Mouse (Mus musculus) layer of hippocampus, adult 9-10 months (tissue): ENCODE measurements around the gene Prelid3b.

ENCODE experiments used
- DNase-seq: peaks from one replicate; pipeline ENCODE4 v3.0.0; 2022; ENCODE audit warnings: low spot score

Gene Prelid3b

DNA sequence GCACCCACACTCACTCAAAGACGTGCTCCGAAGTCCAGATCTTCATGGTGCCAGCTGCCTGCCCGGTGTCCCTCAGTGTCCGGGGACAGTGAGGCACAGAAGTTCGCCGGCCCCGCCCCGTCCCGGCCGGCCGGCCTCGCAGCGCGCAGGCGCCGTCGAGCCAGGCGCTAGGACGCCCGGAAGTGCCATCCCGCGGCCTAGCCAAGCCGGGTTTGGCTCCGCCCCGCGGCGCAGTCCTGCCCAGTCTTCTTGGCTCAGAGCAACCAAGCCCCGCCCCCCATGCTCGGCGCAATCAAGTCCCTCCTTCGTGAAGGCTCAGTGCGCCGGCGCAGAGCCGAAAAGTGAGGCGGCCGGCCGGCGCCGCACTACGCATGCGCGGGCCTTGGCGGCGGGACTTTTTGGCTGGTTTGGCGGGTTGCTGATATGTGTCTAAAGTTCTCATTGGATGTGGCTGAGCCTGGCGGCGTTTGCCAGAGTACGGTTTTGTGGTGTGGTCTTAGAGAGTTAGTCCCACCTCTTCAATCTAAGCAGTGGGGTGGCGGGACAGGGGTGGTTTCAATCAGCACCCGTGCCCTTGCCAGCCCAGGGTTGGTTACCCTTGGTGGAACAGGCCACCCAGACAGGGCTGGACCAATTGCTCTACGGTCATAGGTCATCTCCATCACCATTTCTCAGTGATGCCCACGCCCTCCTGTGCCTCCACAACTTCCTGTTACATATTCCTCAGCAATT is at the start of gene Prelid3b:
Prelid3b (minus strand) TSS at position 264 of the 732 bp plus-strand sequence.
- DNase-seq, result peak; percentile 96

DNA sequence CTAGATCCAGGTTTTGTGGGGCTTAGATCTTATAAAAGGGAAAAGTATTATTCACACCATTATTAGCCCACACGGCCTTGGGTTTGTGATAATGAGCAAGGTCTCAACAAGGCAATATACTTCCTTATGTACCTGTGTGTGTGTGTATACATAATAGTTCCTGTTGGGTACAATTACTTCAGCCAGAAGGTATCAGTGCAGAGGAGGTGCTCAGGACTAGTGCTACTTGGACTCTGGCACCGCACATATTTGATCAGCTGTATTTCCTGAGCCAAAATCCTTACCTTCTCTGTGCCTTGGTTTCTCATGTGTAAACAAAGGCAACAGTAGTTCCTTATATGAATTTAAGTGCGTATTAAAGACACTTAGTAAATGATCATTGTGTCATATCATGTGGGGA is 49.3 kb upstream of the Prelid3b start:
- DNase-seq, result no peak

DNA sequence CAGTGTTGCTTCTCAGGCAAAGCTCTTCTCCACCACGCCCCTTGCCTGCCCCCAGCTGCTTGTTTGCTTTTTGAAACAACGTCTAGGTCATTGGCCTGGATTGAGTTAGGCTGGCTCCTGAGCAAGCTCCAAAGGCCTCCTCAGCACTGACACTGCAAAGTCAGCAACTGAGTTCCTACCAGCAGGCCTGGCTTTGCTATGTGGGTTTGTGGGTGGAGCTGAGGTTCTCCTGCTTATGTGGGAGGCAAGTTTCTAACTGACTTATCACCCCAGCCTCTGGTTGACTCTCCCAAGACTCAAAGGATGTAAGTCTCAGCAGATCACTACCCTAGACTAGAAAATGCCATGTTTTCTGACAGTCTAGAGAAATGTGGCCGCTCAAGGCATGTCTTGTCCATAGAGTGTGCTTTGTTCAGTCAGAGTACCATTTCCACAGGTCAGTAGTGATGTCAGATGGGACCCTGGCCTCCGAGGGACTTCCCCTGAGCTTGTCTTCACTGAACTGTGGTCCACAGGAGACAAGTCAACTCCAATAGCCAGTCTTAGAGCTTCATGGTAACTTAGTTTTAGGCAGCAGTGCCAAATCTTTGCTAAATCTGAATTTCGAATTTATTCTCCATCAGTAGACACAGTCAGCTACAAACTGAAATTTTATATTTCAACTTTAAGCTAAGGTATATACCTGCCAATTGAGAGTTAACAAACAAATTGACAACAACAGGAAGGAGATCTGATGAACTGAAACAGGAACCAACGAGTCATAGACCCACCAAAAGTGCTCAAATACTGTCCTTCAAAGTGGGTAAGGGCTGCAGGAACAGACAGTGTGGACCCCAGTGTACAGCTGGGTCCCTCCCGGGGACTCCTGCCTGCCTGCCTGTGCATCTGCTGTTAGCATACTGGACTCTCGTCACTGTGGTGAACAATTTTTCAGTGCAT is 44.5 kb upstream of the Prelid3b start:
- no peak for DNase-seq

DNA sequence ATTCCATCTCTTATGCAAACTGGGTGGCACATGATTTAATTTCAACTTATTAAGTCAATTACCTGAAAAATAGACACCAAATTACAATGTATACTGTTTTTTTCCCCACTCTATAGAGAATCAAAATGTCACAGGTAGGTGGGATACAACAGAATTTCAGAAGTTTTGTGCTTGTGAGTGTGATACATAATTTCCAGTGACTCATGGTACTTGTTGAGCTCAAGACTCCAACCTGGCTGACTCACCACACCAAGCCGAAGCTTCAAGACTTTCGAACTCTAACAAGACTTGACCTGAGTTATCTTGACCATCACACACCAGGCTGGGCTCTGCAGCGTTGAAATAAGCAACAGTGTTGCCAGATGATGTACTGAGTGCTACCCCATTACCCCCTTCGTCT is 42.0 kb upstream of the Prelid3b start:
- DNase-seq, result no peak

DNA sequence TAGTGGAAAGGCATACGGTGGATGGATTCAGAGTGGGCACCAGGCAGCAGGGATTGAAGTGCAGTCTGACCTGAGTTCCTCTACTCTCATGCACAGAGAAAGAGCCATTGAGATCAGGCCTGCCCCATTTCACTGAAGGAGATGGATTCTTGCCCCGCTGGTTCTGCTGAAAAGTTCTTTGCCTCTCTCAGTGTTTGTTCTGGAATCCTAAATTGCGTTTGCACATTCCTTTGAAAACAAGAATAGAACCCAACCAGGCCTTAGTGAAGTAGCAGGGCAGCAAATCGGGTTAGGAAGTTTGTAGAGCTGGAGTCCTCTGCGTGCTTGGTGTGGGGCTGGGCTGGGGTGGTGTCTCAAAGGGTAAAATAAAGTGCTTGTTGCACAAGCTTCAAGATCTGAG is 40.9 kb upstream of the Prelid3b start:
- no peak for DNase-seq

DNA sequence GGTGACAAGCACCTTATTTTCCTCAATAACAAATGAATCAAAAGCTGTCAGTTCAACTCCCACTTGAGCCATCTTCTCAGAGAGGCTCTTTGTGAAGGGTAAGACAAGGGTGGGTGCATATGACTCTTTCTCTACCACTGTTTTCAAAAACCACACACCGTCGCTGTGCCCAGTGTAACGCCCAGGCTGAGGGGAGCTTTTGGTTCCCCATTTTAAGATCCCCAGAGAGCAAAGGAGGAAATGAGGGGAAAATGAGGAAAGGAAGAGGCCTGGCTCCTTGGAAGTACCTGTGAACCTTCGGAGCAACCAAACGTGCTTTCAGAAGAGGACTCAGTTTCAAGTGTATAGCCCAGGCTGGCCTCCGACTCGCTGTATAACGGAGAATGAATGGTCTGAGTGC is 36.9 kb upstream of the Prelid3b start:
- DNase-seq, result no peak

DNA sequence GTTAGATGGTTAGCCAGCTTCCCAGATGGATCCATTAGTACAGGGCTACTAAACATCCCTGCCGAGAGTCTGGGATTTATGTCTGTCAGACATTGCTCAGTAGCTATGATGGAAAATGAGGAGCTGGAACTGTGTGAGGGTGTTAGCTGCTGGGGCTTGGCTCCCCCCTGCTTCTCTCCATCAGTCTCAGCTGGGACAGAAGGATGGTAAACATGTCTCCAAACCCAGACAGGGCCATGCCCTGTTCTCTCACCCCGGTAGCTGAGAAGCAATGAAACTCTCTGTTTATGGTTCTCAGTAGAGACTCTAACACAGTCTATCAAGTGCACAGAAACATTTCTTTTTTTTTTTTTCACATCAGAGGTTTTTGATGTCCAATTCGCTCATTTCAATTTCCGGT is 35.1 kb upstream of the Prelid3b start:
- no peak for DNase-seq

DNA sequence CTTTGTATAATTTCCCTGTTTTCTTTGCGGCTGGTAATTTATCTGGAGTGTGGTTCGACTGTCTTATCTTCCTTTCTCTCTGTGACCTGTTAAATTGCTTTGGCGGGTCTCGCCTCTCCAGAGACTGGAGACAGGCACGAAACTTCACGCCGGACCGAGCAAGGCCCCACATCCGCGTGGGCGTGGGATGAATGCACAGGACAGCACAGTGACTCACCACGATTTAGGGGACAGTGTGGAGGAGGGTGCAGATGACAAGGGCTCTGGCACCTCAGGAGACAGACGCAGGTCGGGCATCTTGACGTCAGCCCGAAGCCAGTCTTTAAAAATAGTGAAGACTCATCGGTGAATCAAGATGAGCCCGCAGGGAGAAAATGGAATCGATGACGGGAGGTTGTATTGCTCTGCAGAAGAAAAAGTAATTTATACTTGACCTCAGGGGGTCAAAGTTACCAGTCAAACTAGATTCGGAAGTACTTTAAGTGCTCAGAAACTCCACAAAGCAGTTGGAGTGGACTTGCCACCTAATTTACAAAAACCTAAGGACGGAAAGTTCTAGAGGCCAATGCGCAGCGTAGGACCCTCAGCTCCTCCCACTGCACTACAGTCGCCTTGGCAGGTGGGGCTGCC is 30.1 kb upstream of the Prelid3b start:
- no peak for DNase-seq

DNA sequence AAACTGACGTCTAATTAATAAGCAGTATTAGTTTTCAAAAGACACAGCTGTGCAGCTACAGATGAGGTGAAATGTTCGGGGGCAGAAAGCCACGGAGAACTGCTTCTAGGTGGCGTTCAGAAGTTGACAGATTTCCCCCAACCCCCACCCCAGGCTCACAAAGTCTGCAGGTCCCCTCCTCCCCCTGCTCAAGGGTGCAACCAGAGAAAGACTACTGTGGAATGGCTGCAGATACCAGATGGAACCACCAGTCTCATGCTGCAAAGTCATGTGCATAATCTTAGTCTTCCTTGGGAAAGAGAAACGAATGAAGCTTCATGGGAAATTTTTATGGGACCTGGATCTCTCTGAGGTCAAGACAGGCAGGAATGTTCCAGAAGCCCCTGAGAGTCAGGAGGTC is 29.4 kb upstream of the Prelid3b start:
- no peak for DNase-seq

DNA sequence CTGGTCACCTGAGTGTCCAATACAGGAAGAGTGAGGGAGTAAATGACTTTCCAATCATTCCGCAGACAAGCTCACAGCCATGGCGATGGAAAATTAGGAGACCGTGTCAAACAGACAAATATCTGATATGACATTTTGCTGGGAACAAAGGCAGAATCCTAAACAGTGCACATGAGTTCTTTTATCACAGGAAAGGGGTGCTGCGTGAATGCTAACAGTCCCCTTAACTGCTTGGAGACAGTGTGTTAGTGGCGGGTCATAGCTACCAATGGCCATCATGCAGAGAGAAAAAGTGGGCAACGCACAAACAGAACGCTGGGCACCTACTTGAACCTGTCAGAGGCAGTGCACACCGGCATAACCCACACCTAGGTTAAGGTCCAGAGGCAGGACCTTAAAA is 28.6 kb upstream of the Prelid3b start:
- DNase-seq, result no peak

DNA sequence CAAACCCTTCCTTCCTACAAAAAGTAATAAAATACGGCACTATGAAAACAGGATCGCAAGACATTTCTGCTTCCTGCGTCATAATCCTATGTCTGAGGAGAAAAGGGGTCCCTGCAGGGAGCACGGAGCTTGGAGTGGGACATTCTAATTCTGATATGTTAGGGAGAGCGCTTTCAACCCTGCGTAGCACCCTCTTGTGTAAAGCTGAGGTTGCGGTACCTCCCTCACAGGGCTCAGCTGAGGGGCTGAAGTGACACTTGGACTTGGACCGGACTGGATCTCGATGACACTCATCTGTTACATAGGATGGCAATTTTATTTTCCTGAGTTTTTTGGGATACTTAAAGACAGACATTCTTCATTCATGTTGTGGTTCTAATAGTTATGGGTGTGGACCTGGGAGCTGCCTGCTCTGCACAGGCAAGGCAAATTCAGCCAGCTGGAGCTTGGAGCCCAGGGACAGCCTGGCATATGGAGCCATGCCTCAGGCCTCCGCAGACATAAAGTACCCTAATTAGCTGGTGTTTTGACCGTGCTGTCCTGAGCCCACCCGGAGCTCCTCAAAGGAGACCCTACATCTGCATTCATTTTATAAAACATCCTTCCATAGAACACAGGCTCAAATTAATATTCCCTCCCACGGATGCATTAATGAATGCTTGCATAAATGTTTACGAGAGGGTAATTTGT is 28.1 kb upstream of the Prelid3b start:
- DNase-seq, result no peak

DNA sequence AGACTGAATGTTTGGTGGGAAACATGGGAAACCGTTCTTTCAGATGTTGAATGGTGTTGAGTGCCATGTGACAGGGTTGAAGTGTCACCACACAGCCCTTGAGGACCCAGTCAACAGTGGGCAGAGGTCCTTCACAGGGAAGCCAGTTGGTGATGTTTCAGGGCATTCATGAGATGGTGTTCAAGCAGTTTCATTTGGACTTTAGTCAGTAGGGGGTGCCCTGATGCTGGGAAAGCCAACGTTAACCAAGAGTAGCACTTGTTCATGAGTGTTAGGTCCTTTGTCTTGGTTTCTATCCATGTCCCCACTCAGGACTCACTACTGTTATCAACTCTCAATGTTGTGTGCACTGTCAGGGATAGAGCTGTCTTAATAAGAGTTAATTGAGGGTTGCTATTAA is 20.0 kb upstream of the Prelid3b start:
- DNase-seq, result peak; percentile 39

DNA sequence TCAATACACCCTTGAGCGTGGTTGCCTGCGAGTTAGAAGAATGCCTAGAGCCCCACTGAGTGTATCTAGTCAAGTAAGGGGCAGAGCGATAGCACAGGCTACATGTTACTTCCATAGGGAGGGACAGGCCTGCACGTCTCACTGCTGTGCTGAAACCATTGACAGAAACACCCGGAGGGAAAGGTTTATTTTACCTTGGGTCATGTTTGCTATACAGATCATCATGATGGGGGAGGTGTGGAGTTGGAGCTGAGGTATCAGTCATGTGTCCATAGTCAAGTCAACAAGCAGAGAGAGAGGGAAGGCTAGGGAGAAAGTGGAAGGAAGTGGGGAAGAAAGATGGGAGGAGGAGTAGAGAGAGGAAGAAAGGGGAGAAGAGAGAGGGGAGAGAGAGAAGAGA is 14.1 kb upstream of the Prelid3b start:
- no peak for DNase-seq

DNA sequence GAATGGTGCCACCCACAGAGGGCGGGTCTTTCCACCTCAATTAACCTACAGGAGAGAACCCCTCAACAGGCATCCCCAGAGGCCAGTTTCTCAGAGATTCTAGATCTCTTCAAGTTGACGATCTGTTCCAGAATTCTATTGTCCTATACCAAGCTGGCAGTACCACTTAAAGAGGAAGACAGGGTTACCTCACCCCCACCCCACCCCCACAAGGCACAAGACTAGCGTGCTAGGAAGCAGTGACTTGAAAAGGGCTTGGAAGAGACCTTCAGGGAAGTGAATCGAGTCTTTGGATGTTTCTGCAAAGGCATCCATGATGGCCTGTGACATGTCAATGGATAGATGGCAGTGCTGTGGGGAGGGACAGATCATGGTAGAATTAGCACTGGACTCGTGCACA is 5.9 kb upstream of the Prelid3b start:
- no peak for DNase-seq

DNA sequence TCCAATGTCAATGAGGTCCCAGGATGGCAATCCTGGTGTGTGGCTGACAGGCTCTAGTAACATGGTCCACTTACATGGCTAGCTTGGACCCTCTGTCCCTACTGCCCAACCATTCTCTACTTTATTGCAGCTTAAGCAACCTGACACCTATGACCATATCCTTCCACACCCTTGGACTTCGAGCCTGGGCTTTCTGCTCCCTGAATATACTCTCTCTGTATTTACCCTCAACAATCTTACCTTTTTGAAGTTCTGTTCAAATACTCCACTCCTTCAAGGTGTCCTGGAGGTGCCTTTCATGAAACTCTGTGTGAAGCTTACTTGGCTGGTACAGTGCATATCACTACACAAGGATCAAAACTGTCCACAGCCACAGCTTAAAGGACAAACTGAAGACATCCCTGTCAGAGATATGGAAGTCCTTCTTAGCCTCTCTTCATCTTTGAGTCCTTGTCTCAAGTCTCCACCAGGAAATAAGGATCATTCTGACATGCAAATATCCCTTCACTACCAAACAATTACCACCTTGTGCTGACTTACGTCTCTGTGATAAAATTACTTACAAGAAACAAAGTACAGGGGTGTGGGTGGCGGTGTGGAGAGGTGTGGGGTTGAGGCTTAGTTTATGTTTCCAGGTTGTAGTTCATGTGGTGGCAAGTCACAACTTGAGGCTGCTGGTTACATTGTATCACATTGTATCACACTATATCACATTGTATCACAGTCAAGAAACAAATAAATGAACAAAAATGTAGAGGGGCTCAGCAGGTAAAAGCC is 4.8 kb upstream of the Prelid3b start:
- no peak for DNase-seq

DNA sequence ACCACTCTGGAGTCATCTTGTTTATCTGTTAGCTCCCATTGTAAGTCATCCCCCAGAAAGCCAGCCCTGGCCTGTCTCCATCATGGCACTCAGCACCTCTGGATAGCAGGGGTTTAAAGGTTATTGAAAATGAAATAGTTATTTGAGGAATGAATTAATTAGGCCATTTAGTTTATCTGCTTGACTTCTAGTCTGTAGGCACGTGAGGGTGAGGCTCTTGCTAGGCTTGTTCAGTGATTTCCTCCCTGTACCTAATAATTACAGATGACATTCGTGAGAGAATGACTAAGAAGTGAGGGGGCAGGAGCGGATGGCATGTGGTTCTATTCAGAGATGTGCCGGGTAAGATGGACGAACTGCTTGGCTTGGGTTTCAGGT is 658 bp upstream of the Prelid3b start:
- DNase-seq, result no peak

DNA sequence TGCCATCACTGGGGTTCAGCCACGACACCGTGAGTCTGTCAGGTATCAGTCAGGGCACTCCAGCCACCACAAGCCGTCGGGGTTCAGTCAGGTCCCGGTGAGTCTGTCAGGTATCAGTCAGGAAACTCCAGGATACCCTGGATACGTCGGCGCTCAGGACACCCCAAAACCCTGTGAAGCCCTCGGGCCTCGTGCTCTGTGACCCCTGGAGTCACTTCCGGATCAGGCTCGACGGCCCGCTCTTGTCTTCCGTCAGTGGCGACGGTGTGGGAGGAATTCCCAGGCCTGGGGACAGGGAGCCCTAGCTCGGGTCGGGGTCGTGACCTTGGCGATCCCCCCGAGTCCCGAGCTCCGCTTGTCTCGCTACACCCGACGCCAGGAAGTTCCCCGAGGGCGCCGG is 474 bp downstream of the Prelid3b start:
- no peak for DNase-seq

DNA sequence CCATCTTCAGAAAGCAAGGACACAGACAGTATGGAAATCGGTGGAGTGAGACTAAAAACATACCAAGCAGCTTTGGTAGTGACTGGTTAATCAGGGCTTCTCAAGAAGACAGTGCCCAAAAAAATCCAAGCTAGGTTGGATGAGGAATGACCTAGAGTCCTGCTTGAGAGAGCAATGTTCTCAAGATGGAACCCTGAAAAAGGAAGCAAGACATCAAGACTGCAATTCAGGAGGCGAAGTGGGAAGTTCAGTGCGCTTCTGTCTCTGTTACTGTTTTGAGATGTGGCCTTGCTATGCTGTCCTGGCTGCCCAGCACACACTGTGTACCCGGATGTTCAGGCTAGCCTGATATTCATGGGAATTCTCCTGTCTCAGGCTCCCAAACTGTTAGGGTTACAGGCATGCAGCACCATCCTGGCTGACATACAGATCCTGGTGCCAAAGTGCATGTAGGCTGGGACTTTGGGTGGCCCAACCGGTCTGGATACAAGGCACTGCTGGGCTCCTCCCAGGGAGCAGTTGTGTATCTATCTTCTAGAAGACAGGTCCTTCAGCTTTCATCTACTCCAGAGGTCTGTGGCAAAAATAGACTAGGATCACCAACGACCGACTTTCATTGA is 2.0 kb downstream of the Prelid3b start:
- no peak for DNase-seq

DNA sequence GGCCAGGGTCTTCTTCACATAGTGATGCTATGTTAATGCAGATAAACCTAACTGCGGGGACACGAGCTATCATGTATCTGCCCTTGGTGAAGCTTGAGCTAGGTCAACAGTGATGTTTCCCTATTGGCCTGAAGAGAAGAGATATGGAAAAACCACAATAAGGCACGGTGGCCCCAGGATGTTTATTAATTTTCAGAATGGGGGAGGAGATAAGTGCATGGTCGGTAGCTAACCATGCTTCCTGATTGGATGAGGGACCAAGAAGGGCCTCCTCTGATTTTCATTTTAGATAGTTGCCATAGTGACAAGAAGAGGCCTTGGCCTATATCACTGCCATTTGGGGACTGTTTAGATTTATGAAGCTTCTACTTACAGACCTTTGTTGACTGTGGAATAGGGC is 2.5 kb downstream of the Prelid3b start:
- no peak for DNase-seq

DNA sequence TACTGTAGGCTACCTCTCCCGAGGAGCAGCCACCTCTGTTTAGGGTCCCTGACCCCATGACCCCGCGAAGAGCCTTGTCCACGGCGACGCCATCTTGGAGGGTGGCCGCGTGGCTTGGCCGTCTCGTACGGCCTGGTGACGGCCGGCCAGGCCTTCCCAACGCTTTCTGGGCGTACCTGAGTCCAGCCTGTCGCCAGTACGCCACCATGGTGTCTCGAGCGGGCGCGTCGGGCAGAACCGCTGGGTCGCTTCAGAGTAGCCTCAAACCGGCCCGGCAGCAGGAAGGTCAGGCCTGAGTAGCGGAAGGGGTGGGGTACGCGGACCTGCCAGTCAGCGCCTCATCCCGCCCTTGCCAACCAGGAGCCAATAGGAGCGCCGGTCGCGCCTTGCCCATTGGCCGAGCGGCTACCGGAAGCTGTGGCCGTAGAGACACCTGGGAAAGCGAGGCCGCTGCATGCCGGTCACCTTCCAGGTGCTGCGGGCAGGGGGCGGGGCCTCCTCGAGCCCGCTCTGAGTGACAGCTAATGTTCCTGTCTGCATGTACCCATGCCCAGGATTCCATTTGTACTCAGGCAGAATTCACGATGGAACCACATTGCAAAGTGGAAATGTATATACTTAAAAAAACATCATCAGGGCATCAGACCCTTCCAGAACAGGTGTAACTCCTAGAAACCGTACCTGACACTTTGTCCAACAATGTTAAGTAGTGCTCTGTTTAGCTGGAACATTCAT is 8.9 kb downstream of the Prelid3b start, which contains the start of gene Atp5e:
Atp5e (minus strand) TSS at position 317 of the 735 bp plus-strand sequence.
- DNase-seq, result peak; percentile 89
